Mouse (Mus musculus) stomach, embryonic 15.5 days (tissue): ENCODE results near the gene Nipal4. TPM values are rescaled to one million over a fixed set of nuclear protein-coding genes. Genes with fewer than 3 reads are reported as not detected.

Experiments used
- ATAC-seq: fragments of 200-750 bp; cut with Nextera tagmentation; 2 replicates; pipeline ENCODE4 v1.8.0; 2017; ENCODE audit warnings: low read depth, moderate number of reproducible peaks, moderate TSS enrichment; ENCODE audit not compliant: insufficient read depth, low FRiP score
- H3K27ac ChIP-seq: fragments of 300-500 bp; sonication (generic); 2 replicates; pipeline ENCODE4 v1.5.1; 2015; ENCODE audit warnings: mild to moderate bottlenecking, inconsistent platforms
- H3K27me3 ChIP-seq: fragments of 300-500 bp; sonication (generic); replicated peaks from 2 replicates; pipeline ENCODE4 v1.6.1; 2015; ENCODE audit warnings: inconsistent platforms
- H3K36me3 ChIP-seq: fragments of 300-500 bp; sonication (generic); 2 replicates; pipeline ENCODE4 v1.6.1; 2015; ENCODE audit warnings: inconsistent platforms
- H3K4me1 ChIP-seq: fragments of 300-500 bp; sonication (generic); 2 replicates; pipeline ENCODE4 v1.6.1; 2015; ENCODE audit warnings: inconsistent platforms
- H3K4me2 ChIP-seq: fragments of 300-500 bp; sonication (generic); 2 replicates; pipeline ENCODE4 v1.6.1; 2015; ENCODE audit warnings: mild to moderate bottlenecking, inconsistent platforms
- H3K4me3 ChIP-seq: fragments of 300-500 bp; sonication (generic); replicated peaks from 2 replicates; pipeline ENCODE4 v1.5.1; 2015; ENCODE audit warnings: inconsistent platforms
- H3K9ac ChIP-seq: fragments of 300-500 bp; sonication (generic); 2 replicates; pipeline ENCODE4 v1.6.1; 2015; ENCODE audit warnings: inconsistent platforms
- H3K9me3 ChIP-seq: fragments of 300-500 bp; sonication (generic); 2 replicates; pipeline ENCODE4 v1.6.1; 2016; ENCODE audit warnings: inconsistent platforms
- WGBS: fragments of 180-500 bp; shearing (Covaris S2); methylation state at CpG from one replicate; pipeline ENCODE4 v1.1.7; 2015; 5-methylcytosine and 5-hydroxymethylcytosine counted together
- polyA plus RNA-seq: library from polyadenylated mRNA; unstranded; fragments of >200 nt; fragmentation: Nextera tagmentation; extraction: Ambion mirVana; gene quantifications from 2 replicates; pipeline ENCODE4 v1.2.1, GENCODE M21; 2015

Nipal4 gene
- 4.1 and 4.3 TPM in 2 replicates for polyA plus RNA-seq

DNA sequence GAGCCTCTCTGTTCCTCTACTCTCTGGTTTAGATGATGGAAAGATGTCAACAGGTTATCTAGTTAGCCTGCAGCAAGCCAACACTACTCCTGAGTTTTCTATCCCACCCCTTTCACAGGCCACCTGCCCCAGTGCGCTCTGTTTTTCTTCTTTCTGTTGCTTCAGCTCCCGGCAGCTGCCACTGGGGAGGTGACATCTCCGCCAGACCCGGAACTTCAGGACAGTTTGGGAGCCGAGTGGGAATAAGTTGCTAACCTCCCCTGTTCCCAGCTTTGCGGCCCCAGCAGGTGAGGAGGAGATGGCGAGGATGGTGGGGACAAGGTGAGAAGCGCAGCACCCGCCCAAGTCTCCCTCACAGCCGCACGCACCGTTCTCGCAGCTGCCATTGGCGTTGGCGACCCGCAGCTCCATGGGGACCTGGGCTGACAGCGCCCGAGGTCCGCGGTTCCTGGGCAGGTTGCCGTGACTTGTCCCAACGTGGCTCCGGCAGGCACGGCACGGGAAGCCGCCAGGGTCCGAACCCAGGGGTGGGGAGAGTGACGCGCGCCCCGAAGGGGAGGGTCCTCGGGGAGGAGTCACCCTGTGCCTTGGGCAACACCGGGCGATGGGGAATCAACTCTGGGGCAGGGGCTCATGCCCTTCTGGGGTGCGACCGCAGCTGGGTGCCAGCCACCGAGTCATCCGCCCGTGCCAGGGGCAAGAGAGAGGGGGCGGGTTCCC lies at the start of gene Nipal4:
Gene Nipal4, minus strand, starts transcription at position 643 of the 720 bp plus-strand sequence.
- H3K27me3 ChIP-seq: no peaks in the 10 kb centered on the region
- no peaks in the 10 kb centered on the region for H3K36me3 ChIP-seq
- peak within 1 kb of the TSS; percentile 16; the same call in 1 of the 2 replicates for H3K9ac ChIP-seq
- no peaks in the 10 kb centered on the region for H3K9me3 ChIP-seq
- 0 out of 2 replicates have a peak, but pooled peaks cover 5% of the 10 kb centered on the region for H3K4me1 ChIP-seq
- H3K27ac ChIP-seq: no peak within 1 kb of the TSS
- ATAC-seq: peak; percentile 60
- 1% methylated on average over 37 of the region's 40 CpGs for WGBS
- H3K4me3 ChIP-seq: peak within 1 kb of the TSS; percentile 53
- peak within 1 kb of the TSS; percentile 84 for H3K4me2 ChIP-seq

GRCm38 (mm10) chr11:46215354-46215753 lies 49.0 kb upstream of the Nipal4 start:
- H3K4me2 ChIP-seq: peak overlapping the region; percentile 30; the same call in 1 of the 2 replicates

GRCm38 (mm10) chr11:46214368-46215230 lies 48.3 kb upstream of the Nipal4 start:
- Histone ChIP-seq H3K27me3 (no peaks in the 10 kb centered on the region), H3K27ac (peak overlapping the region; percentile 98), H3K4me1 (peaks cover 34% of the 10 kb centered on the region), H3K9me3 (no peaks in the 10 kb centered on the region), H3K4me2 (peak overlapping the region; percentile 30; the same call in 1 of the 2 replicates), H3K9ac (no peak overlapping the region), H3K4me3 (no peak overlapping the region), H3K36me3 (no peaks in the 10 kb centered on the region)
- 17% methylated on average over 14 of the region's 14 CpGs for WGBS
- peak; percentile 37; the same call in 1 of the 2 replicates for ATAC-seq

More at GRCm38 (mm10) chr11:46215354-46215753, 49.0 kb upstream of the Nipal4 start:
- H3K27me3 ChIP-seq: no peaks in the 10 kb centered on the region
- H3K36me3 ChIP-seq: no peaks in the 10 kb centered on the region
- H3K4me1 ChIP-seq: peaks cover 31% of the 10 kb centered on the region
- no peaks in the 10 kb centered on the region for H3K9me3 ChIP-seq
- no peak overlapping the region for H3K9ac ChIP-seq
- ATAC-seq: peak; percentile 51
- WGBS: 12% methylated on average over 3 of the region's 3 CpGs
- peak overlapping the region; percentile 98 for H3K27ac ChIP-seq
- no peak overlapping the region for H3K4me3 ChIP-seq

GRCm38 (mm10) chr11:46213844-46214243 lies 47.5 kb upstream of the Nipal4 start:
- Histone ChIP-seq H3K27me3 (no peaks in the 10 kb centered on the region), H3K4me1 (peaks cover 34% of the 10 kb centered on the region), H3K9me3 (no peaks in the 10 kb centered on the region), H3K9ac (no peak overlapping the region), H3K4me2 (no peak overlapping the region), H3K36me3 (no peaks in the 10 kb centered on the region), H3K27ac (peak overlapping the region; percentile 98), H3K4me3 (no peak overlapping the region)
- ATAC-seq: peak; percentile 82
- 28% methylated on average over 5 of the region's 5 CpGs for WGBS

- Histone ChIP-seq H3K4me3 (no peak overlapping the region), H3K36me3 (no peaks in the 10 kb centered on the region), H3K4me1 (peaks cover 34% of the 10 kb centered on the region), H3K9me3 (no peaks in the 10 kb centered on the region), H3K27me3 (no peaks in the 10 kb centered on the region), H3K4me2 (no peak overlapping the region), H3K27ac (peak overlapping the region; percentile 69), H3K9ac (no peak overlapping the region)
- no peak for ATAC-seq
- 32% methylated on average over 3 of the region's 3 CpGs for WGBS
Observed at GRCm38 (mm10) chr11:46211858-46212257, 45.5 kb upstream of the Nipal4 start.

DNA sequence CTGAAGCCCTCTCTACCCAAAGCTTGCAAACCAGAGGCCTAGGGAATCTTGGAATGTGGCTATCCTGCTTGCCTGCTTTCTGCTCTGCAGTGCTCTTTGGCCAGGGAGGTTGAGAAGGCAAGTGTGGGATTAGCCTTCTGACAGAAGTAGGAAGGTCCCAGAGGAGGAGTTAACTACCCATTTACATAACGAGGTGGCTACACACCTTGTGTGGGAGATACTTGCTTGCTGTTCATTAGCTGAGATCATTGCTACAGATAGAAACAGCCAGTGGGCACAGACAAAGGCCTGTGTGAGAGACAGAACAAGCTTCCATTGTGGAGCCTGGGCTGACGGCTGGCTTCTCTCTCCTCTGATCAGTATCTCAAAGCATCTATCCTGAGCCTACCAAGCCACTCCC lies 43.6 kb upstream of the Nipal4 start:
- Histone ChIP-seq H3K36me3 (no peaks in the 10 kb centered on the region), H3K4me3 (no peak overlapping the region), H3K9me3 (no peaks in the 10 kb centered on the region), H3K4me1 (peaks cover 31% of the 10 kb centered on the region), H3K27ac (no peak overlapping the region), H3K4me2 (no peak overlapping the region), H3K9ac (no peak overlapping the region), H3K27me3 (no peaks in the 10 kb centered on the region)
- ATAC-seq: no peak
- 62% methylated on average over 2 of the region's 2 CpGs for WGBS

DNA sequence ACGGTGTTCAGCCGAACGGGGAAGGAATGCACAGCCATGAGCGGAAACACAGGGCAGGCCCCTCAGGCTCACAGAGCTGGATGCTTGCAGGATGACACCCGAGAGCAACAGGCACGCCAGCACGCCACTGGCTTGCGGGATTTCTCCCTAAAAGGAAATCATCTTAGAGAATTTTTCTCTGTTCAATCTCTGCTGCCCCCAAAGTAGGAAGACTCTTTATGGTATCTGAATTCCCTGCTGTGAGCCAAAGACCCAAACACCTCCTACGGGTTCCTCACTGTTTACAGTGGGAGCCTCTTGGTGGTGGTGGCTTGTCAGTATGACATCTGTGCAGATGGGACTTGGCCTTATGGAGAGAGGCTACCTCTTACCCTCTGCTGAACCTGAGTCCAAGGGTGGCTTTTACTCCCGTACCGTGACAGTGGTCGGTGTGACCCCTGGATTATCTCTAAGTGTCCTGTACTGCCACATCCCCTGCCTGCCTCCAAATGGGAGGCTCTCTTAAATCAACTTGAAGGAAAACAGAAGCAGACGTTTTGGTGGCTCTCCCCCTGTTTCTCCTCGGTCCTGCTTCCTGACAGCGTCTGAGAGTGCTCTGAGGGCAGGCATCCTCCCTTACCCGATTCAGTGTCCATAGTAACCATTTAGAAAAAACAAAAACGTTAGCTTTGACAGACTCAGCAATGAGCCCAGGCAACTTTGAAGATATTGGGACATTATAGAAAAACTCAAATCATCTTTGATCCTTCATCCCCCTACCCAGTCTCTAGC lies 39.5 kb upstream of the Nipal4 start:
- H3K27ac ChIP-seq: peak overlapping the region; percentile 70
- no peak overlapping the region for H3K4me2 ChIP-seq
- WGBS: 46% methylated on average over 17 of the region's 17 CpGs
- H3K4me1 ChIP-seq: peaks cover 14% of the 10 kb centered on the region
- no peaks in the 10 kb centered on the region for H3K27me3 ChIP-seq
- no peaks in the 10 kb centered on the region for H3K36me3 ChIP-seq
- H3K4me3 ChIP-seq: no peak overlapping the region
- peak; percentile 48 for ATAC-seq
- H3K9ac ChIP-seq: no peak overlapping the region
- no peaks in the 10 kb centered on the region for H3K9me3 ChIP-seq

- H3K27me3 ChIP-seq: no peaks in the 10 kb centered on the region
- H3K4me2 ChIP-seq: no peak overlapping the region
- ATAC-seq: no peak
- no peak overlapping the region; the same call in 1 of the 2 replicates for H3K27ac ChIP-seq
- 86% methylated on average over 9 of the region's 9 CpGs for WGBS
- H3K9me3 ChIP-seq: no peaks in the 10 kb centered on the region
- peaks cover 10% of the 10 kb centered on the region; the same call in 1 of the 2 replicates for H3K4me1 ChIP-seq
- H3K9ac ChIP-seq: no peak overlapping the region
- no peaks in the 10 kb centered on the region for H3K36me3 ChIP-seq
- no peak overlapping the region for H3K4me3 ChIP-seq
Observed at GRCm38 (mm10) chr11:46204841-46205240, 38.5 kb upstream of the Nipal4 start.

- H3K4me1 ChIP-seq: peaks cover 10% of the 10 kb centered on the region; the same call in 1 of the 2 replicates
- 35% methylated on average over 10 of the region's 10 CpGs for WGBS
- no peak overlapping the region for H3K9ac ChIP-seq
- H3K27ac ChIP-seq: peak overlapping the region; percentile 33
- no peaks in the 10 kb centered on the region for H3K9me3 ChIP-seq
- no peaks in the 10 kb centered on the region for H3K27me3 ChIP-seq
- no peak overlapping the region for H3K4me3 ChIP-seq
- H3K4me2 ChIP-seq: no peak overlapping the region
- no peak for ATAC-seq
- no peaks in the 10 kb centered on the region for H3K36me3 ChIP-seq
Observed at GRCm38 (mm10) chr11:46202547-46202887, 36.2 kb upstream of the Nipal4 start.

DNA sequence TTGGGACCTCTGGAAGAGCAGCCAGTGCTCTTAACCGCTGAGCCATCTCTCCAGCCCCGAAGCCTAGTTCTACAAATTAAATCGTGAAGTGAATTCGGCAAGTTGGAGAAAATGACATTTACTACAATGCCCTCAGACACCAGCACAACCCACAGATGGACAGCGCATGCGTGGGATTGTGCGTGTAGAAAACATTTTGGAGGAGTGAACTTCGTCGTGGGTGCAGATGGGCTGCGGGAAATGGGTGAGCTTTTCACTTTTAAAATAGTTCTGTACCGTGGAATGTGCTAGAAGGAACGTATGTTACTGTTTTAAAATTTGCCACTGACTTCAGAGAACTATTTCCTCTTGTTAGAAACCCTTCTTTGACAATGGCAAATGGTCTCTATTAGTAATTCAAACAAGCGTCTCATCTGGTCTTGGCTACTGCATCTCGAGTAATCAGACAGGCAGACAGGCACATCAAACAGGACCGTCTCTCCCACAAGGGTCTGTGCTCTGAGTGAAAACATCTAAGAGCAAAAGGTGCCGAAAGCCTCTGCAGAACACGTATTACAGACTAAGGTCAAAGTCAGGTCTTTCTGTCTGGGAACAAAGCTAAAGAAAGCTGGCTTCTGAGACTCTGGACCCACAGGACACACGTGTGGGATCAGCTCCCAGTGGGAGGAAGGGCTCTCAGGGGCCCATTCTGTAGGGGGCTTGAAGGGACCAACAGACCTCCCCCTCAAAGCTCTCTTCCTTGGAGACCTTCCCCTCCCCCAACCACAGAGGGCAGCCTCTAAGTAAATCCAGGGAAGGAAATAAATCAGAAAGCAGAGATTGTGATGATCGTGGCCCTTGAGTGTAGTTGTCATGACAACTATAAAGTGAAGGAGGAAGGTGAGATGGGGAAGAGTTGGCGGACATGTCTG lies 35.6 kb upstream of the Nipal4 start:
- Histone ChIP-seq H3K36me3 (no peaks in the 10 kb centered on the region), H3K4me1 (peaks cover 10% of the 10 kb centered on the region; the same call in 1 of the 2 replicates), H3K9ac (no peak overlapping the region), H3K27ac (peak overlapping the region; percentile 33), H3K4me2 (no peak overlapping the region), H3K27me3 (no peaks in the 10 kb centered on the region), H3K4me3 (no peak overlapping the region), H3K9me3 (no peaks in the 10 kb centered on the region)
- WGBS: 50% methylated on average over 20 of the region's 20 CpGs
- ATAC-seq: no peak

DNA sequence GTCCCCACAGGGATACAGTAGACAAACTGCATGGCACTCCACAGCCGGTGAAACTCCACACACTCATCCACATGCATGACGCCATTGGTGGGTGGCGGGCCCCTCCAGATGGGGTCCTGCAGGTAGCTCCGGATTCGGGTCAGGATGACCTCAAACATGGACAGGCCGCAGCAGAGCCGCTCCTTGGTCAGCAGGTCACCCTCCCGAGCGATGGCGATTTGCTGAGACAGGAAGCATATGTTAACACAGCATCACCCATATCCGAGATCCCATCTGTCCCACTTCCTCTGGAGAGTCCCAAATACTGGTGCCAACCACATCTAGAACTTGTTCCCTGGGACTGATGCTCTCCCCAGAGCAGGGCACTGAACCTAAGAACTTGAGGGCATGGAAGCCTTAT lies 34.4 kb upstream of the Nipal4 start:
- Histone ChIP-seq H3K4me3 (no peak overlapping the region), H3K9ac (no peak overlapping the region), H3K9me3 (no peaks in the 10 kb centered on the region), H3K4me1 (peaks cover 7% of the 10 kb centered on the region; the same call in 1 of the 2 replicates), H3K36me3 (no peaks in the 10 kb centered on the region), H3K27me3 (no peaks in the 10 kb centered on the region), H3K4me2 (no peak overlapping the region), H3K27ac (no peak overlapping the region)
- 84% methylated on average over 11 of the region's 11 CpGs for WGBS
- ATAC-seq: no peak
